Mouse (Mus musculus) lung, postnatal 0 days (tissue): ENCODE data around the gene 1500011B03Rik. TPM values are rescaled to one million over a fixed set of nuclear protein-coding genes. Genes with fewer than 3 reads are reported as not detected.

Experiments used
- ATAC-seq: fragments of 200-750 bp; cut with Nextera tagmentation; 2 replicates; pipeline ENCODE4 v1.8.0; 2017; ENCODE audit warnings: moderate library complexity
- DNase-seq: peaks from one replicate; pipeline ENCODE4 v3.0.0-alpha.2; 2016; ENCODE audit warnings: low spot score
- H3K27ac ChIP-seq: fragments of 300-500 bp; sonication (generic); 2 replicates; pipeline ENCODE4 v1.5.1; 2014; ENCODE audit warnings: antibody characterized with exemption, mild to moderate bottlenecking, low read length, mixed read lengths
- H3K27me3 ChIP-seq: fragments of 300-500 bp; sonication (generic); replicated peaks from 2 replicates; pipeline ENCODE4 v1.6.1; 2014; ENCODE audit warnings: low read length, mixed read lengths; ENCODE audit not compliant: insufficient read depth
- H3K36me3 ChIP-seq: fragments of 300-500 bp; sonication (generic); 2 replicates; pipeline ENCODE4 v1.6.1; 2014; ENCODE audit warnings: low read length, mixed read lengths; ENCODE audit not compliant: insufficient read depth
- H3K4me1 ChIP-seq: fragments of 300-500 bp; sonication (generic); 2 replicates; pipeline ENCODE4 v1.6.1; 2014; ENCODE audit warnings: antibody characterized with exemption, low read depth, low read length, mixed read lengths; ENCODE audit not compliant: insufficient read depth
- H3K4me2 ChIP-seq: fragments of 300-500 bp; sonication (generic); replicated peaks from 2 replicates; pipeline ENCODE4 v1.6.1; 2014; ENCODE audit warnings: low read depth, mild to moderate bottlenecking, low read length, moderate library complexity, mixed read lengths
- H3K4me3 ChIP-seq: fragments of 300-500 bp; sonication (generic); 2 replicates; pipeline ENCODE4 v1.5.1; 2014; ENCODE audit warnings: low read depth, low read length
- H3K9ac ChIP-seq: fragments of 300-500 bp; sonication (generic); replicated peaks from 2 replicates; pipeline ENCODE4 v1.6.1; 2014; ENCODE audit warnings: low read depth, mild to moderate bottlenecking
- H3K9me3 ChIP-seq: fragments of 300-500 bp; sonication (generic); 2 replicates; pipeline ENCODE4 v1.6.1; 2016; ENCODE audit warnings: low read length, mixed read lengths
- CTCF ChIP-seq: IDR thresholded peaks from 2 replicates; pipeline ENCODE4 v1.5.1; 2016; ENCODE audit warnings: antibody characterized with exemption, mild to moderate bottlenecking
- EP300 ChIP-seq: IDR thresholded peaks from 2 replicates; pipeline ENCODE4 v1.6.1; 2016; ENCODE audit warnings: antibody characterized with exemption, mild to moderate bottlenecking, control low read depth
- WGBS: fragments of 180-500 bp; shearing (Covaris S2); extraction: QIAGEN DNeasy Blood & Tissue Kit; methylation state at CpG from one replicate; pipeline ENCODE4 v1.1.7; 2014; 5-methylcytosine and 5-hydroxymethylcytosine counted together
- polyA plus RNA-seq: library from polyadenylated mRNA; unstranded; fragments of >200 nt; fragmentation: Nextera tagmentation; extraction: Ambion mirVana; gene quantifications from 2 replicates; pipeline ENCODE4 v1.2.1, GENCODE M21; 2015

1500011B03Rik gene
- polyA plus RNA-seq, 1 experiment from 2014 or later: 97.5 TPM

GRCm38 (mm10) chr5:114827427-114827826 lies 4.2 kb upstream of the 1500011B03Rik start:
- peak; percentile 79 for DNase-seq
- H3K9me3 ChIP-seq: no peaks in the 10 kb centered on the region
- TF ChIP-seq CTCF: no peak
- no peak for TF ChIP-seq EP300
- no peak overlapping the region for H3K4me2 ChIP-seq
- no peak overlapping the region for H3K4me3 ChIP-seq
- H3K27me3 ChIP-seq: no peaks in the 10 kb centered on the region
- no peaks in the 10 kb centered on the region for H3K36me3 ChIP-seq
- WGBS: 62% methylated on average over 12 of the region's 12 CpGs
- H3K4me1 ChIP-seq: peaks cover 7% of the 10 kb centered on the region; the same call in 1 of the 2 replicates
- H3K27ac ChIP-seq: no peak overlapping the region
- ATAC-seq: peak; percentile 39; the same call in 1 of the 2 replicates
- no peak overlapping the region for H3K9ac ChIP-seq

GRCm38 (mm10) chr5:114825978-114826691 lies 2.9 kb upstream of the 1500011B03Rik start:
- Histone ChIP-seq H3K4me3 (peak overlapping the region; percentile 31), H3K36me3 (no peaks in the 10 kb centered on the region), H3K4me2 (peak overlapping the region; percentile 52), H3K27me3 (no peaks in the 10 kb centered on the region), H3K4me1 (peaks cover 7% of the 10 kb centered on the region; the same call in 1 of the 2 replicates), H3K9ac (no peak overlapping the region), H3K27ac (no peak overlapping the region), H3K9me3 (no peaks in the 10 kb centered on the region)
- ATAC-seq: peak; percentile 79
- 6% methylated on average over 27 of the region's 27 CpGs for WGBS
- no peak for TF ChIP-seq EP300
- TF ChIP-seq CTCF: 0 out of 2 replicates have a peak, but pooled peaks have one; percentile 27
- DNase-seq: peak; percentile 84

- DNase-seq (peak; percentile 73), ATAC-seq (peak; percentile 43)
- TF ChIP-seq CTCF: peak; percentile 84
- no peak for TF ChIP-seq EP300
- H3K9ac ChIP-seq: no peak overlapping the region
- 10% methylated on average over 9 of the region's 9 CpGs for WGBS
- H3K4me3 ChIP-seq: no peak overlapping the region
- H3K27ac ChIP-seq: no peak overlapping the region
- no peaks in the 10 kb centered on the region for H3K27me3 ChIP-seq
- peak overlapping the region; percentile 28; the same call in 1 of the 2 replicates for H3K4me2 ChIP-seq
- no peaks in the 10 kb centered on the region for H3K36me3 ChIP-seq
- H3K4me1 ChIP-seq: peaks cover 7% of the 10 kb centered on the region; the same call in 1 of the 2 replicates
- no peaks in the 10 kb centered on the region for H3K9me3 ChIP-seq
These were observed 929 bp upstream of the 1500011B03Rik start for GRCm38 (mm10) chr5:114824197-114824596.

- ATAC-seq (no peak), DNase-seq (no peak)
- H3K4me2 ChIP-seq: no peak overlapping the region
- H3K27ac ChIP-seq: no peak overlapping the region
- 76% methylated on average over 10 of the region's 11 CpGs for WGBS
- no peaks in the 10 kb centered on the region for H3K36me3 ChIP-seq
- H3K4me1 ChIP-seq: no peaks in the 10 kb centered on the region
- no peaks in the 10 kb centered on the region for H3K27me3 ChIP-seq
- no peak overlapping the region for H3K4me3 ChIP-seq
- no peak overlapping the region for H3K9ac ChIP-seq
- no peak for TF ChIP-seq EP300
- no peak for TF ChIP-seq CTCF
- H3K9me3 ChIP-seq: no peaks in the 10 kb centered on the region
These were observed 5.1 kb downstream of the 1500011B03Rik start for GRCm38 (mm10) chr5:114818124-114818523.

- Histone ChIP-seq H3K9ac (no peak overlapping the region), H3K36me3 (no peaks in the 10 kb centered on the region), H3K27ac (no peak overlapping the region), H3K4me2 (no peak overlapping the region), H3K4me3 (no peak overlapping the region), H3K9me3 (no peaks in the 10 kb centered on the region), H3K27me3 (no peaks in the 10 kb centered on the region), H3K4me1 (no peaks in the 10 kb centered on the region)
- no peak for ATAC-seq
- WGBS: 60% methylated on average over 6 of the region's 6 CpGs
- TF ChIP-seq EP300 (no peak), CTCF (no peak)
- no peak for DNase-seq
These were observed 6.7 kb downstream of the 1500011B03Rik start for GRCm38 (mm10) chr5:114816599-114816998.

- under 1% methylated on average over 44 of the region's 50 CpGs for WGBS
- no peaks in the 10 kb centered on the region for H3K9me3 ChIP-seq
- TF ChIP-seq CTCF (no peak), EP300 (no peak)
- no peaks in the 10 kb centered on the region for H3K4me1 ChIP-seq
- H3K4me2 ChIP-seq: peak overlapping the region; percentile 79
- peak; percentile 97 for ATAC-seq
- no peaks in the 10 kb centered on the region for H3K27me3 ChIP-seq
- H3K4me3 ChIP-seq: peak overlapping the region; percentile 84
- no peaks in the 10 kb centered on the region for H3K36me3 ChIP-seq
- peak; percentile 91 for DNase-seq
- H3K9ac ChIP-seq: peak overlapping the region; percentile 71
- H3K27ac ChIP-seq: peak overlapping the region; percentile 86
These were observed 9.6 kb downstream of the 1500011B03Rik start for GRCm38 (mm10) chr5:114813525-114814181.
